Mouse (Mus musculus): Measurements from ENCODE around the gene Cyp3a11. TPM values are rescaled to one million over a fixed set of nuclear protein-coding genes. Genes with fewer than 3 reads are reported as not detected.
"Not testable (repeated sequence)": the region's sequence is repeated elsewhere in the genome, so short reads cannot be mapped to it uniquely, and the experiment has no call there.

Gene Cyp3a11
- polyA plus RNA-seq, 1 experiment from 2014 or later, result not detected

GRCm38 (mm10) chr5:145805796-145806195 is 74.0 kb downstream of the Cyp3a11 start, which contains the start of gene Cyp3a44:
TSS of gene Cyp3a44 (minus strand) at chr5:145805874.
- not testable (repeated sequence) for H3K4me1 ChIP-seq (ENCODE audit: control insufficient read depth, insufficient read depth, low read depth, low read length); H3K9ac ChIP-seq (ENCODE audit: low read depth, low read length); ATAC-seq; H3K27ac ChIP-seq (ENCODE audit: low read depth, low read length); H3K4me3 ChIP-seq (ENCODE audit: low read length); H3K4me2 ChIP-seq (ENCODE audit: low read length); H3K36me3 ChIP-seq (ENCODE audit: control insufficient read depth, insufficient read depth, low read length); H3K27me3 ChIP-seq (replicated peaks; ENCODE audit: control insufficient read depth, insufficient read depth, low read length)
- H3K9me3 ChIP-seq (ENCODE audit: control insufficient read depth, low read length), result peaks cover 14% of the 10 kb centered on the region
- 75% methylated on average over 2 of the region's 2 CpGs for WGBS

Other genes with a start within 250 kb of the Cyp3a11 start
- not detected in 2 replicates for gene Cyp3a41a, start 159.8 kb downstream of the Cyp3a11 start, polyA plus RNA-seq (2015; fragmentation: Nextera tagmentation; extraction: Ambion mirVana)
- not detected in 2 replicates for gene Cyp3a44, start 74.1 kb downstream of the Cyp3a11 start, polyA plus RNA-seq (2015; fragmentation: Nextera tagmentation; extraction: Ambion mirVana)
- not detected in 2 replicates for gene Cyp3a25, start 129.7 kb upstream of the Cyp3a11 start, polyA plus RNA-seq (2015; fragmentation: Nextera tagmentation; extraction: Ambion mirVana)
- gene Cyp3a59, start 199.3 kb upstream of the Cyp3a11 start, polyA plus RNA-seq (2015; fragmentation: Nextera tagmentation; extraction: Ambion mirVana), result not detected in 2 replicates